Comparison of ENCODE assay signal across 8 mouse cellular contexts in the genomic region with DNA sequence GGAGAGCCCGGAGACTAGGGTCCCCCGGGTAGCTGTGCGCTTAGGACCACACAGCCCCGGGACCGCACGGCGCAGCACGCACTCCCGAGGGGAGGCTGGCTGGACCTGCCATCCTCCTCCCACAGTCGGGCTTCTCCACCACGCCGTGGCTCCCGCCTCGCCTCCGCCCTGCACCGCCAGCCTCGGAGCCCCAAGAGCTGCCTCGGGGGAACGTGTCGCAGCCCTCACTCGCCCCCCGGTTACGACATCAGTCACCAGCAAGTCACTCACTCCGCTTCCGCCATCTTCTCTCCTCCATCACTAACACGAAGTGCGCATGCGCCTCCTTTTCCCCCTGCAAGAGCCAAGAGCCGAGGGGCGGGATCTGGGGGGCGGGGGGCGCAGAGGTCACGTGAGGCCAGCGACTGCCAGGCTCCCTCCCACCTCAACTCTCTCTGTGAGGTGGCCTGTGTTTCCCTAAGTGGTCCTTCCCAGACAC. TPM values are rescaled to one million over a fixed set of nuclear protein-coding genes. Genes with fewer than 3 reads are reported as not detected.
DNase-seq lines count a peak whose midpoint lies in the region; ATAC-seq and TF ChIP-seq lines count a peak whose summit lies in the region.

Gene Phc3 (minus strand): TSS at position 312 of the 478 bp plus-strand sequence.

- peak within 1 kb of the TSS; percentile 75 for H3K4me2 ChIP-seq in forebrain, embryonic 13.5 days
- H3K4me2 ChIP-seq in neural tube, embryonic 15.5 days, result peak within 1 kb of the TSS; percentile 71

- H3K27me3 ChIP-seq in E14TG2a.4 (ENCODE audit: insufficient read depth, low read length), result no peaks in the 10 kb centered on the region
- H3K27me3 ChIP-seq in forebrain, embryonic 13.5 days, result no peaks in the 10 kb centered on the region
- H3K27me3 ChIP-seq in neural tube, embryonic 15.5 days (replicated peaks), result no peaks in the 10 kb centered on the region

- H3K36me3 ChIP-seq in E14TG2a.4 (ENCODE audit: insufficient read depth, low read length), result peaks cover 18% of the 10 kb centered on the region
- peaks cover 19% of the 10 kb centered on the region for H3K36me3 ChIP-seq in forebrain, embryonic 13.5 days (ENCODE audit: poor library complexity, severe bottlenecking)
- H3K36me3 ChIP-seq in neural tube, embryonic 15.5 days, result peaks cover 16% of the 10 kb centered on the region

- H3K9ac ChIP-seq in forebrain, embryonic 13.5 days, result peak within 1 kb of the TSS; percentile 95
- peak within 1 kb of the TSS; percentile 93 for H3K9ac ChIP-seq in neural tube, embryonic 15.5 days (replicated peaks)

- intact Hi-C loops in heart, postnatal 10 days (cut with DNase I), result loop anchor here (5.0 kb wide), 1 partner anchor 172 kb away; no protein-coding TSS in a partner anchor

- peak within 1 kb of the TSS; percentile 87 for H3K27ac ChIP-seq in forebrain, embryonic 13.5 days
- peak within 1 kb of the TSS; percentile 92 for H3K27ac ChIP-seq in neural tube, embryonic 15.5 days (replicated peaks)

- H3K4me1 ChIP-seq in E14TG2a.4 (replicated peaks; ENCODE audit: low read depth, low read length), result peaks cover 27% of the 10 kb centered on the region
- H3K4me1 ChIP-seq in forebrain, embryonic 13.5 days, result peaks cover 8% of the 10 kb centered on the region
- peaks cover 15% of the 10 kb centered on the region for H3K4me1 ChIP-seq in neural tube, embryonic 15.5 days

- no peaks in the 10 kb centered on the region for H3K9me3 ChIP-seq in E14TG2a.4 (ENCODE audit: low read length)
- no peaks in the 10 kb centered on the region for H3K9me3 ChIP-seq in forebrain, embryonic 13.5 days (replicated peaks)
- no peaks in the 10 kb centered on the region for H3K9me3 ChIP-seq in neural tube, embryonic 15.5 days (replicated peaks)

- 0% methylated on average over 34 of the region's 34 CpGs for WGBS in forebrain, embryonic 13.5 days
- WGBS in neural tube, embryonic 15.5 days, result under 1% methylated on average over 31 of the region's 34 CpGs

- peak; percentile 94 for ATAC-seq in forebrain, embryonic 13.5 days
- ATAC-seq in neural tube, embryonic 15.5 days (ENCODE audit: low FRiP score), result peak; percentile 93

- TF ChIP-seq CTCF in E14TG2a.4 (conservative IDR thresholded peaks at IDR 0.05; ENCODE audit: low read length), result no peak

- H3K4me3 ChIP-seq in E14TG2a.4 (replicated peaks; ENCODE audit: low read length), result peak within 1 kb of the TSS; percentile 99
- H3K4me3 ChIP-seq in forebrain, embryonic 13.5 days, result peak within 1 kb of the TSS; percentile 96
- H3K4me3 ChIP-seq in neural tube, embryonic 15.5 days (replicated peaks), result peak within 1 kb of the TSS; percentile 91

- peak; percentile 90 for DNase-seq in c-Kit-positive CD71-positive TER-119-positive erythroid progenitor cells, embryonic 14.5 days (ENCODE audit: low spot score)
- peak; percentile 93 to 95 for DNase-seq in heart, postnatal 10 days
- DNase-seq in layer of hippocampus, adult 11-12 months (ENCODE audit: low spot score), result peak; percentile 94
- peak; percentile 92 to 95 for DNase-seq in lung, adult 18-20 months
- DNase-seq in testis, postnatal 14 days (ENCODE audit: low spot score), result peak; percentile 92

RNA-seq across cellular contexts. Expression of gene Phc3, which starts in this region (rescaled TPM):
- polyA plus RNA-seq in forebrain, embryonic 13.5 days (2015; fragmentation: Nextera tagmentation; extraction: Ambion mirVana), result 6.4 and 7.1 TPM in 2 replicates
- 10 to 100 TPM; 18.3 to 18.7 TPM for total RNA-seq in heart, postnatal 10 days (2021)
- 8.7 and 8.9 TPM in 2 replicates for polyA plus RNA-seq in neural tube, embryonic 15.5 days (2015; fragmentation: Nextera tagmentation; extraction: Ambion mirVana)

Comparison
In these comparisons a context has a peak if more than half of its experiments do, and no peak if none do; other contexts are left out.
1. Peak in every context shown above with its lines: DNase-seq, ATAC-seq, H3K4me3 ChIP-seq and H3K27ac ChIP-seq.